28 mouse cellular contexts compared by ENCODE assay signal in genomic region chr14:54950493-54950892, GRCm38 (mm10). TPM values are rescaled to one million over a fixed set of nuclear protein-coding genes. Genes with fewer than 3 reads are reported as not detected.
"Had no signal": no experiment of that assay in that cellular context is flagged by ENCODE, and none has a peak within 500 bp of the region (broad histone marks: within the 10 kb centered on the region; RNA-seq: fewer than 3 reads in every experiment).

No protein-coding gene starts in this region.

- H3K4me3 ChIP-seq: limb, embryonic 12.5 days; limb, embryonic 15.5 days; midbrain, embryonic 12.5 days; midbrain, embryonic 15.5 days; neural tube, embryonic 12.5 days; stomach, embryonic 15.5 days had no signal

- ATAC-seq: liver, postnatal 0 days; lung, postnatal 0 days; midbrain, embryonic 15.5 days had no signal

- H3K27me3 ChIP-seq: limb, embryonic 15.5 days; midbrain, embryonic 12.5 days; midbrain, embryonic 15.5 days; neural tube, embryonic 12.5 days; stomach, embryonic 15.5 days had no signal

- H3K9me3 ChIP-seq: limb, embryonic 12.5 days; limb, embryonic 15.5 days; midbrain, embryonic 12.5 days; midbrain, embryonic 15.5 days; neural tube, embryonic 12.5 days; stomach, embryonic 15.5 days had no signal

- DNase-seq: kidney, postnatal 14 days; kidney, postnatal 4 days; left cerebral cortex, postnatal 4 days; liver, postnatal 0 days; lung, embryonic 14.5 days; retina, postnatal 1 day; right cerebral cortex, postnatal 25 days; spleen, adult 18-20 months; thymus, adult 2 months; thymus, postnatal 14 days; thymus, postnatal 4 days had no signal

- H3K4me2 ChIP-seq: limb, embryonic 12.5 days; limb, embryonic 15.5 days; liver, embryonic 11.5 days; lung, embryonic 14.5 days; midbrain, embryonic 12.5 days; midbrain, embryonic 15.5 days; neural tube, embryonic 12.5 days; stomach, embryonic 15.5 days had no signal

- H3K4me1 ChIP-seq: limb, embryonic 12.5 days; limb, embryonic 15.5 days; midbrain, embryonic 12.5 days; midbrain, embryonic 15.5 days; neural tube, embryonic 12.5 days; stomach, embryonic 15.5 days had no signal

- H3K27ac ChIP-seq: limb, embryonic 12.5 days; limb, embryonic 15.5 days; liver, embryonic 14.5 days; macrophage; midbrain, embryonic 12.5 days; midbrain, embryonic 15.5 days; neural tube, embryonic 12.5 days; stomach, embryonic 15.5 days had no signal

- H3K36me3 ChIP-seq: limb, embryonic 12.5 days; limb, embryonic 15.5 days; midbrain, embryonic 12.5 days; midbrain, embryonic 15.5 days; neural tube, embryonic 12.5 days; stomach, embryonic 15.5 days had no signal

- H3K9ac ChIP-seq: limb, embryonic 12.5 days; limb, embryonic 15.5 days; liver, embryonic 14.5 days; liver, postnatal 0 days; lung, embryonic 14.5 days; midbrain, embryonic 12.5 days; midbrain, embryonic 15.5 days; neural tube, embryonic 12.5 days; stomach, embryonic 15.5 days had no signal

RNA-seq across cellular contexts. Expression of gene Cmtm5, which starts 14.4 kb away (rescaled TPM):
- total RNA-seq: megakaryocyte, adult 5-6 weeks; neutrophil, adult 5-6 weeks had no signal
- polyA plus RNA-seq: liver, embryonic 11.5 days; liver, postnatal 0 days; macrophage had no signal

RNA-seq across cellular contexts. Expression of gene Myh6, which starts 16.2 kb away (rescaled TPM):
- total RNA-seq: megakaryocyte, adult 5-6 weeks; neutrophil, adult 5-6 weeks had no signal
- polyA plus RNA-seq: macrophage had no signal

RNA-seq across cellular contexts. Expression of gene Il25, which starts 18.0 kb away (rescaled TPM):
- total RNA-seq: layer of hippocampus, adult 18-20 months; layer of hippocampus, postnatal 14 days; left cerebral cortex, postnatal 14 days; left cerebral cortex, postnatal 4 days; megakaryocyte, adult 5-6 weeks; neutrophil, adult 5-6 weeks had no signal
- polyA plus RNA-seq: kidney, embryonic 16.5 days; limb, embryonic 12.5 days; limb, embryonic 15.5 days; liver, embryonic 11.5 days; liver, embryonic 14.5 days; liver, postnatal 0 days; lung, embryonic 14.5 days; lung, postnatal 0 days; macrophage; midbrain, embryonic 12.5 days had no signal

RNA-seq across cellular contexts. Expression of gene Efs, which starts 24.6 kb away (rescaled TPM):
- total RNA-seq: megakaryocyte, adult 5-6 weeks; neutrophil, adult 5-6 weeks had no signal
- polyA plus RNA-seq: macrophage had no signal

RNA-seq across cellular contexts. Expression of gene Gm17428, which starts 26.2 kb away (rescaled TPM):
- total RNA-seq: layer of hippocampus, adult 18-20 months; layer of hippocampus, postnatal 14 days; left cerebral cortex, adult 8-10 months; left cerebral cortex, postnatal 14 days; left cerebral cortex, postnatal 4 days; megakaryocyte, adult 5-6 weeks; neutrophil, adult 5-6 weeks had no signal
- polyA plus RNA-seq: kidney, embryonic 16.5 days; limb, embryonic 12.5 days; limb, embryonic 15.5 days; liver, embryonic 11.5 days; liver, embryonic 14.5 days; liver, postnatal 0 days; lung, embryonic 14.5 days; lung, postnatal 0 days; macrophage; midbrain, embryonic 12.5 days; midbrain, embryonic 15.5 days; neural tube, embryonic 12.5 days; stomach, embryonic 15.5 days; thymus, adult 2 months had no signal
